Mouse (Mus musculus) c-Kit-negative CD71-positive TER-119-positive erythroid progenitor cells, embryonic 14.5 days (primary cell): ENCODE results near the gene Nxn.

Experiments
- DNase-seq: peaks from one replicate; pipeline ENCODE4 v3.0.0-alpha.2; 2013; ENCODE audit warnings: low read depth, low spot score

Nxn gene

GRCm38 (mm10) chr11:76401398-76401797, 2.5 kb upstream of the Nxn start:
- DNase-seq = no peak

- no peak for DNase-seq
Measured at GRCm38 (mm10) chr11:76399587-76400330, 819 bp upstream of the Nxn start.

GRCm38 (mm10) chr11:76398312-76398797, 585 bp downstream of the Nxn start:
- DNase-seq = no peak

DNA sequence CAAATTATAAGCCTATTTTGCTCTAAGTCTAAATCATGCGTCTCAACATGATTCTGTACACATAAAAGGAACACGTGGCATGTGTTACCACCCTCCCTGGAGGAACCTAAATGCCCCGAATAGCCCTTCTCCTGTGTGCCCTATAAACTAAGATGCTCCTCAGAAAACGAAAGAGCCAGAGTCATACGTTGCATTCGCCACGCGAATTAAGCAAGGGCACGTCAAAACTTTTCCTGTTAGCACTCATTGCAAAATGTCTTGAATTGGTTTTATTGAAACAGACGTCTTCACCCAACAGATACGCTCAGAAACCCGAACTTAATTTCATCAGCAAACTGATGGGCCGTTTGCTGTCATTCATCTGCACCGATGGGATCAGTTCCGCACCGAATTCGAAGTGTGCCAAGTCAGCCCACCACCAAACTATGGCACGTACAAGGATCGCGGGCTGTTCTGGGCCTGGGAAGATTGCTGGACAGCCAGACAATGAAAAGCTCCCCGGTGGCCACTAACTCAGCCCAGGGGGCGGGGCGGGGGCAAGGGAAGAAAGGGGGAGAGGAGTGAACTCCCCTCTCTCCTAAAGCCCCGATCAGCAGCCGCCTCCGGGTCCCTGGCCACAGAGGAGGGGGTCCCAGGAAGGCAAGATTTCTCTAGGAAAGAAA, 1.2 kb downstream of the Nxn start:
- no peak for DNase-seq

DNA sequence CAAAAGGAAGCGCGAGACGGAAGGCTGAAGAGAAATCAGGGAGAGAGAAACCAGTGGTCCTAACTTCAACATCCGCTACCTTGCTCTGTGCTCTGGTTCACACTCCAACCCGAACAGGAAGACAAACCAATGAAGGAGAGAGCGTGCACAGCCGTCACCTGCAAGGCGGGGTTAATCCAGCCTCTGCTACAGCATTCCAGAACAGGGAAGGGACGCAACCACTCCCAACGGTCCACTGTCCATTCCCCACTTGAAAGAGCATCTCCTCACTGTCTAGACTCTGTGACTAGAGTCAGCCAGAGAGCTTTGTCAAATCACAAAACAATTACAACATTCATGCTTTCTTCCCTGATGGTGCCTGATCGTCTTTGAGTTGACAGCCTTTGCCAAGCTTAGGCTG, 5.9 kb downstream of the Nxn start:
- DNase-seq = no peak

DNA sequence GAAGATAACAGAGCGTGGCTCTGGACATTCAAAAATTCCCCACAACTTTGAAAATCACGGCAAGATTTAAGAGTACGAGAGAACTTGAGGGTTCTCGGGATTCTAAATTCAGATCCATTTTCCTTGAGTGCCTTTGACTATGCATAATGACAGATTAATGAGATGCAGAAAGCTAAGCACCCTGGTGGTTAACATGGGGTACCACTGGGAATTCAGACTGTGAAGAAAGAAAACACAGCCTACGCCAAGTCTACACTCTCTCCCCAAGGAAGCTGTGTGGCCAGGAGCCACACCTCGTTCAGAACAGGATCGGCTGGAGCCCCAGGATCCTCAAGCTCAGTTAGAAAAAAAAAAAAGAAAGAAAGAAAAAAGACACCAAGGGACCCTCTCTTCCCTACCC, 6.4 kb downstream of the Nxn start:
- no peak for DNase-seq

- DNase-seq = no peak
Measured at GRCm38 (mm10) chr11:76388711-76389110, 10.2 kb downstream of the Nxn start.

- no peak for DNase-seq
Measured at GRCm38 (mm10) chr11:76387097-76387496, 11.8 kb downstream of the Nxn start.

- no peak for DNase-seq
Measured at GRCm38 (mm10) chr11:76385746-76386145, 13.2 kb downstream of the Nxn start.

- no peak for DNase-seq
Measured at GRCm38 (mm10) chr11:76385017-76385416, 13.9 kb downstream of the Nxn start.

DNA sequence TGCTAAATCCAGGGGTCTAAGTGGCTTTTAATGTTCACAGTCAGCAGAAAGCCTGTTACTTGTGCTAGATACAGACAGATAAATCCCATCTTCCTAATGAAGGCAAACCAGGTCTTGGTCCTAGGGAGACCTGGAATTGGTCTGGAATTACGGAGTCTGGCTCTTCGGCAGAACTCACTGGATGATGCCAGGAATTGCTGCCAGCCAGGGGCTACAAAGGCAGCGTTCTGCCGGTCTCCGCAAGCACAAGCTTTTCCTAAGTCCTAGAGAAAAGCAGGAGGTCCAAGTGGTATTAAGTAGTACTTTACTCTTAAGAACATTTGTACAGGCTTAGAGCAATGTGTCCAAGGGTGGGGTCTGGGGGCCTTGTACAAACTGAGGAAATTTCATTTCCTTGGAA, 14.6 kb downstream of the Nxn start:
- no peak for DNase-seq

- no peak for DNase-seq
Measured at GRCm38 (mm10) chr11:76382711-76383324, 16.1 kb downstream of the Nxn start.

DNA sequence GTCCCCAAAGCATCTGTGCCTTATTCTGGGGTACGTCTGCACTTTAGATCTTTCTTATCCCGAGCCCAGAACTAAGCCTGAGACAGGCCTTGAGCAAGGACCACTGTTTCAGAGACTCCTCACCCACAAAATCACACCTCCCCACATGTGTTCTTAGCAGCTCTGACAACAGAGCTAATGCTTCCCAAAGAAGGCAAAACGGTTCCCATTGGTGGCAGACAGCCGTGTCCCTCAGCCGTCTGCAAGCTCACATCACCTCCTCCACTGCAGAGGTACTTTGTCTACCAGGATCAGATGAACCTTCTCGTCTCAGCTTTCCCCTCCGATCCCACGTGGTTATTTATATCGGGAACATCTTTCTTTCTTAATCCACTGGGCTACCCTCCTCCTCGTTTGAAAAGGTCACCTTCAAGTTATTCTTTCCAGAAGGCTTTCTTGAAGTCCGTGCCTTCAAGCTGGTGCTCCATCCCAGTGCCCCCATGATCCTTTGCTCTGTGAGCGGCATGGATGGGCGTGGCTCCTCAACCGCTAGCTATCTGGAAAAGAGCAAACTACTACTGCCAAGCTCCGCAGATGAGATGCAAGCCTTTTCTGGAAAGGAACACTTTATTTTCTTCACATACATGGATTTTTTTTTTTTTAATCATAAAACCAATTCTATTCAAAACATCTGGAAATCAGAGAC, 17.6 kb downstream of the Nxn start:
- no peak for DNase-seq

DNA sequence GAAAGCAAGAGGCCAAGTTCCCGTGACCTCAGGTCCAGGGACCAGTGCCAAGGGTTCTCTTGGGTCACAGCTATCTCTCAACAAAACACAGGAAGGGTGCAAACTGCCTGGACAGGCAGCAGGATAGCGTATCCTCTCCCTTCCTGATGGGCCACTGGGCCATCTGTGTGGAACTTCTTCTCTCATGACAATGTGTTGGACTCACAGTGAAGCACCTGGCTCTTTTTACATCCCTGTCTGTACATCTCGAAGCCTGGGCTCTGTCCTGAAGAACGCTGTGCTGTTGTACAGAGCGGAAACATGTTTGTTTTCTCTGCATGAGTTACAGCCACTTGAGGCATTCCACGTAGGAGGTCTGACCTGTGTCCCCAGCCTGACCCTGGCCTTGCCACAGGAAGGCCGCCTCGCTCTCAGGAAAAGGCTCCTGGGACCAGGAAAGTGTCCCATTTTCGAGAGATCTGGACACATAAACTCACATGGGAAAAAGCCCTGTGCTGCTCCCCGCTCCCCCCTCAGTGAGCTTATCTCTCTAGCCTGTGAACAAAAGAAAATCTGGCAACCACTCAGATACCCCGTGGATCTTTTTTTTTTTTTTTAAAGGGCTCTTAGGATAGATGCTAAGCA, 18.9 kb downstream of the Nxn start:
- DNase-seq = no peak

GRCm38 (mm10) chr11:76376425-76376824, 22.5 kb downstream of the Nxn start:
- no peak for DNase-seq

- DNase-seq = no peak
Measured at GRCm38 (mm10) chr11:76374491-76375185, 24.3 kb downstream of the Nxn start.

DNA sequence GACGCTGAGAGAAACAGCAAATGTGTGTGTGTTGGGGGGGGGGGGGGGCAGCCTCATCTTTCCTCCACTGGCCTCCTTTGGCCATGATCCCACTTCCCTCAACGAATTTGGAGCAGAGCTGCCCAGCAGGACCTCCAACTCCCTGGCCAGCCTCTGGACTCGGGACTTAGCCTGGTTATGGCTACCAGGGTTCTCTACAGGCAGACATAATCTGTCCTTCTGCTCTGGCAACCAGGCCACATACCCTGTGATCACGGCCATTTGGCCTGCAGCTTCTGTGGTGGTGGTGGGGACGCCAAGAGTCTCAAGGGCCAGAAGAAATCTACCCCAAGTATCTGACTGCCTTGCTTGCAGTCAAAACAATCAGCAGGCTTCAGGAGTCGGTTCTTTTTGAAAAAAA, 26.4 kb downstream of the Nxn start:
- DNase-seq = no peak

DNA sequence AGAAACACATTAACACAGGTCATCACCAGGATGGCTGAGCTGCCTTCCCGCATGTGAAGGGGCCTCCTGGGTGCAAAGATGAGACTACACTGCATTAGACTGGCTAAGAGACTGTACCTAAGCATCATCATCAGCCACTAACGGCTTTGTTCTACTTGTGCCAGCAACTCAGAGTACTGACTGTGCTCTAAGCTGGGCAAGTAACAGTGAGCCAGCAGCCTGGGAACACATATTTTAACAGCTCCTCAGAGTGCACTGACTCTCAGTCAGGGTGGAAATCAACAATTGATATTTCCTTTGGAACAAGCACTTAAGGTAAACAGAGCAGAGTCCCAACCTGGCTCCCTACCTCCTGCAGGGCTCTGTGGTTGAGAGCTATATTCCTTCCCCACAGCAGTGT, 26.8 kb downstream of the Nxn start:
- no peak for DNase-seq

- no peak for DNase-seq
Measured at GRCm38 (mm10) chr11:76370491-76370890, 28.4 kb downstream of the Nxn start.

DNA sequence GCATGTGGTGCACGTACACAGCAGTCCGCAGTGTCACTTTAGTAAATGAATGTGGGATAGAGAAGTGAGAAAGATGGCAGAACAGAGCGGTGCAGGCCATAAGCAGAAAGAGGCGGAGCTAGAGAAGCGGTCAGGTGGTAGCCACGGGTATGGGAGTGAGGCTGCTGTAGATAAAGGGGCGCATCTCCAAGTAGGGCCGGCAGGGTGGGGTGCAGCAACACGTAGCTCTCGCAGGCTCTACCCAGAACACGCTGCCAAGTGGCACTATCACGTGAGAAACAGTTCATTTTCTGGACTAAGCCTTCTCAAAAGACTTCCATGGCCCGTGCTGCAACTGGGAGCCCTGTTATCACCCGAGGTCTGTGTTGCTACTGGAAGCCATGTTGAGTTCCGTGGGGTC, 32.2 kb downstream of the Nxn start:
- DNase-seq = no peak

DNA sequence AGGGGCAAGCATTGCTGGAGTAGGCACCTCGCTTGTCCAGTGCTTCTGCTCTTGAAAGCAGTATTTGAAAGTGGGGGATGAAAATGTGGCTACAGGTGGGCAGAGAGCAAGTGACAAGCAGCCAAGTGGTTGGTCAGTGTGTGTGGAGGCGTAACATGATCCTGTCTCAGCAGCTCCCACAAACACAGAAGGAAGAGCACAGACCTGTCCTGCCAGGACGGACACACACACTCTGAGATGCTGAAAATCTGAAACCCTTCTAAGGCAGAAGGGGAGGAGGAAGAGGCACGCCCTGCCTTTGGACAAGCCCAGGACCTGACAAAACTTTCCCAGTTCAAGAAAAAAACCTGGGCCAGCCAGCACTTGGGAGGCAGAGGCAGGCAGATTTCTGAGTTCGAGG, 34.9 kb downstream of the Nxn start:
- no peak for DNase-seq
